Mouse (Mus musculus) adipocyte (in vitro differentiated cells): ENCODE measurements around the gene Wdr82.
A peak's percentile ranks its signal among the peaks of the same experiment; 100 is the strongest.

ENCODE experiments used
- DNase-seq: peaks from one replicate; pipeline ENCODE4 v3.0.0-alpha.2; 2016; ENCODE audit warnings: low spot score

The Wdr82 gene

GRCm38 (mm10) chr9:106170556-106171345 lies at the start of gene Wdr82:
Gene Wdr82, plus strand, starts transcription at chr9:106170928.
- DNase-seq, result peak; percentile 91

- no peak for DNase-seq
Measured at GRCm38 (mm10) chr9:106123599-106123998, 47.1 kb upstream of the Wdr82 start.

GRCm38 (mm10) chr9:106126786-106127251 lies 43.9 kb upstream of the Wdr82 start:
- no peak for DNase-seq

- DNase-seq, result no peak
Measured at GRCm38 (mm10) chr9:106129072-106129471, 41.7 kb upstream of the Wdr82 start.

- no peak for DNase-seq
Measured at GRCm38 (mm10) chr9:106130250-106130649, 40.5 kb upstream of the Wdr82 start.

- DNase-seq, result no peak
Measured at GRCm38 (mm10) chr9:106137671-106138216, 33.0 kb upstream of the Wdr82 start.

GRCm38 (mm10) chr9:106139763-106140162 lies 31.0 kb upstream of the Wdr82 start:
- no peak for DNase-seq

- DNase-seq, result no peak
Measured at GRCm38 (mm10) chr9:106141955-106142354, 28.8 kb upstream of the Wdr82 start.

GRCm38 (mm10) chr9:106144176-106144575 lies 26.6 kb upstream of the Wdr82 start:
- DNase-seq, result no peak

- no peak for DNase-seq
Measured at GRCm38 (mm10) chr9:106145582-106145981, 25.1 kb upstream of the Wdr82 start.

- no peak for DNase-seq
Measured at GRCm38 (mm10) chr9:106147281-106147680, 23.4 kb upstream of the Wdr82 start.

GRCm38 (mm10) chr9:106147851-106148431 lies 22.8 kb upstream of the Wdr82 start:
- no peak for DNase-seq

GRCm38 (mm10) chr9:106148541-106149398 lies 22.0 kb upstream of the Wdr82 start:
- DNase-seq, result no peak

GRCm38 (mm10) chr9:106149399-106149754 lies 21.4 kb upstream of the Wdr82 start:
- no peak for DNase-seq

- DNase-seq, result no peak
Measured at GRCm38 (mm10) chr9:106154106-106154505, 16.6 kb upstream of the Wdr82 start.

GRCm38 (mm10) chr9:106156419-106156818 lies 14.3 kb upstream of the Wdr82 start:
- peak; percentile 69 for DNase-seq

- no peak for DNase-seq
Measured at GRCm38 (mm10) chr9:106156921-106157622, 13.7 kb upstream of the Wdr82 start.

- DNase-seq, result no peak
Measured at GRCm38 (mm10) chr9:106157623-106157925, 13.2 kb upstream of the Wdr82 start.

GRCm38 (mm10) chr9:106158037-106158491 lies 12.7 kb upstream of the Wdr82 start, which contains the start of gene Glyctk:
Gene Glyctk, minus strand, starts transcription at chr9:106158138.
- DNase-seq, result peak; percentile 69

- DNase-seq, result no peak
Measured at GRCm38 (mm10) chr9:106159237-106159636, 11.5 kb upstream of the Wdr82 start.

GRCm38 (mm10) chr9:106159784-106160301 lies 10.9 kb upstream of the Wdr82 start:
- peak; percentile 96 for DNase-seq
